Mouse (Mus musculus): Measurements from ENCODE around the gene Asic3. TPM values are rescaled to one million over a fixed set of nuclear protein-coding genes. Genes with fewer than 3 reads are reported as not detected.

The Asic3 gene
- polyA plus RNA-seq, 1 experiment from 2014 or later = 2.4 TPM

- Histone ChIP-seq H3K9me3 (replicated peaks) (no peaks in the 10 kb centered on the region), H3K27me3 (replicated peaks) (no peaks in the 10 kb centered on the region), H3K27ac (replicated peaks) (no peak overlapping the region), H3K4me3 (replicated peaks) (no peak overlapping the region), H3K4me1 (peaks cover 6% of the 10 kb centered on the region; the same call in 1 of the 2 replicates), H3K4me2 (no peak overlapping the region), H3K9ac (replicated peaks) (no peak overlapping the region), H3K36me3 (peaks cover 38% of the 10 kb centered on the region)
- ATAC-seq (ENCODE audit: low FRiP score) = no peak
- WGBS = 79% methylated on average over 6 of the region's 6 CpGs
Observed at GRCm38 (mm10) chr5:24404594-24405360, 8.4 kb upstream of the Asic3 start.

- no peak overlapping the region for H3K4me2 ChIP-seq
- H3K9ac ChIP-seq (replicated peaks) = no peak overlapping the region
- H3K9me3 ChIP-seq (replicated peaks) = no peaks in the 10 kb centered on the region
- H3K4me3 ChIP-seq (replicated peaks) = no peak overlapping the region
- no peaks in the 10 kb centered on the region for H3K27me3 ChIP-seq (replicated peaks)
- no peak for ATAC-seq (ENCODE audit: low FRiP score)
- H3K36me3 ChIP-seq = peaks cover 36% of the 10 kb centered on the region
- 74% methylated on average over 3 of the region's 3 CpGs for WGBS
- H3K4me1 ChIP-seq = peaks cover 6% of the 10 kb centered on the region; the same call in 1 of the 2 replicates
- no peak overlapping the region for H3K27ac ChIP-seq (replicated peaks)
Observed at GRCm38 (mm10) chr5:24405389-24405876, 7.8 kb upstream of the Asic3 start.

- no peak overlapping the region for H3K27ac ChIP-seq (replicated peaks)
- H3K4me2 ChIP-seq = no peak overlapping the region
- ATAC-seq (ENCODE audit: low FRiP score) = no peak
- H3K36me3 ChIP-seq = peaks cover 24% of the 10 kb centered on the region
- WGBS = 92% methylated on average over 13 of the region's 13 CpGs
- no peak overlapping the region for H3K4me3 ChIP-seq (replicated peaks)
- H3K4me1 ChIP-seq = no peaks in the 10 kb centered on the region
- H3K9ac ChIP-seq (replicated peaks) = no peak overlapping the region
- no peaks in the 10 kb centered on the region for H3K9me3 ChIP-seq (replicated peaks)
- H3K27me3 ChIP-seq (replicated peaks) = no peaks in the 10 kb centered on the region
Observed at GRCm38 (mm10) chr5:24408651-24409050, 4.5 kb upstream of the Asic3 start.

GRCm38 (mm10) chr5:24409466-24409865, 3.7 kb upstream of the Asic3 start:
- no peaks in the 10 kb centered on the region for H3K27me3 ChIP-seq (replicated peaks)
- H3K4me2 ChIP-seq = no peak overlapping the region
- 78% methylated on average over 2 of the region's 2 CpGs for WGBS
- H3K27ac ChIP-seq (replicated peaks) = no peak overlapping the region
- no peaks in the 10 kb centered on the region for H3K4me1 ChIP-seq
- H3K36me3 ChIP-seq = peaks cover 24% of the 10 kb centered on the region
- ATAC-seq (ENCODE audit: low FRiP score) = no peak
- H3K9ac ChIP-seq (replicated peaks) = no peak overlapping the region
- H3K9me3 ChIP-seq (replicated peaks) = no peaks in the 10 kb centered on the region
- H3K4me3 ChIP-seq (replicated peaks) = no peak overlapping the region

GRCm38 (mm10) chr5:24412063-24412462, 1.1 kb upstream of the Asic3 start:
- H3K4me3 ChIP-seq (replicated peaks) = no peak overlapping the region

DNA sequence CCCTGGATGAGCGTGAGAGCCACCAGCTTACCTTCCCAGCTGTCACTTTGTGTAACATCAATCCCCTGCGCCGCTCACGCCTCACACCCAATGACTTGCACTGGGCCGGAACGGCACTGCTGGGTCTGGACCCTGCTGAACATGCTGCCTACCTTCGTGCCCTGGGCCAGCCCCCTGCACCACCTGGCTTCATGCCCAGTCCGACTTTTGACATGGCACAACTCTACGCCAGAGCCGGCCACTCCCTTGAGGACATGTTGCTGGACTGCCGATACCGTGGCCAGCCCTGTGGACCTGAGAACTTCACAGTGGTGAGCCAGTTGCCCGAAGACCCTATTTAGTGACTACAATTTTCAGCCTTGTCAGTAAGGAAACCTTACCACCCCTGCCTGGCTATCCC, 746 bp downstream of the Asic3 start:
- Histone ChIP-seq H3K9ac (replicated peaks) (no peak overlapping the region), H3K4me3 (replicated peaks) (no peak overlapping the region), H3K36me3 (peaks cover 11% of the 10 kb centered on the region), H3K27me3 (replicated peaks) (no peaks in the 10 kb centered on the region), H3K9me3 (replicated peaks) (no peaks in the 10 kb centered on the region), H3K4me2 (no peak overlapping the region), H3K27ac (replicated peaks) (no peak overlapping the region), H3K4me1 (peaks cover 14% of the 10 kb centered on the region)
- 84% methylated on average over 13 of the region's 13 CpGs for WGBS
- ATAC-seq (ENCODE audit: low FRiP score) = no peak

More at GRCm38 (mm10) chr5:24412063-24412462, 1.1 kb upstream of the Asic3 start:
- Histone ChIP-seq H3K27ac (replicated peaks) (no peak overlapping the region), H3K4me1 (peaks cover 12% of the 10 kb centered on the region), H3K4me2 (no peak overlapping the region), H3K27me3 (replicated peaks) (no peaks in the 10 kb centered on the region), H3K36me3 (peaks cover 5% of the 10 kb centered on the region), H3K9ac (replicated peaks) (no peak overlapping the region), H3K9me3 (replicated peaks) (no peaks in the 10 kb centered on the region)
- 90% methylated on average over 2 of the region's 2 CpGs for WGBS
- ATAC-seq (ENCODE audit: low FRiP score) = no peak

DNA sequence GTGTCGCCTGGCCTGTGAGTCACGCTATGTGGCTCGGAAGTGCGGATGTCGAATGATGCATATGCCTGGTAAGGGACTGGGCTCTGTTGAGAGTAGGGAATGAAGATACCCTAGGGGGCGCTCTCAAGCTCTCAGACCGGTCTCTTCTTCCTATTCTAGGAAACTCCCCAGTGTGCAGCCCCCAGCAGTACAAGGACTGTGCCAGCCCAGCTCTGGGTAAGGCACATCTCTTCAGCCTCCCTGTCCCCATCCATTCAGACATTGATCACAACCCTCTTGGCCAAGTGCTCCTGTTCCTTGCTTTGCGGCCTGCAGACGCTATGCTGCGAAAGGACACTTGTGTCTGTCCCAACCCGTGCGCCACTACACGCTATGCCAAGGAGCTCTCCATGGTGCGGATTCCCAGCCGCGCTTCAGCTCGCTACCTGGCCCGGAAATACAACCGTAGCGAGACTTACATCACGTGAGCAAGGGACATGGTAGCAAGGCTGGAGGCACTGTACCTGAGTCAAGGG, 3.1 kb downstream of the Asic3 start:
- H3K4me1 ChIP-seq = peaks cover 18% of the 10 kb centered on the region
- H3K36me3 ChIP-seq = peaks cover 27% of the 10 kb centered on the region
- H3K9ac ChIP-seq (replicated peaks) = no peak overlapping the region
- 5% methylated on average over 21 of the region's 21 CpGs for WGBS
- H3K9me3 ChIP-seq (replicated peaks) = no peaks in the 10 kb centered on the region
- no peak overlapping the region for H3K27ac ChIP-seq (replicated peaks)
- H3K4me3 ChIP-seq (replicated peaks) = no peak overlapping the region
- H3K4me2 ChIP-seq = peak overlapping the region; percentile 34
- H3K27me3 ChIP-seq (replicated peaks) = no peaks in the 10 kb centered on the region
- peak; percentile 66 for ATAC-seq (ENCODE audit: low FRiP score)

GRCm38 (mm10) chr5:24417587-24417986, 4.4 kb downstream of the Asic3 start:
- Histone ChIP-seq H3K27me3 (replicated peaks) (no peaks in the 10 kb centered on the region), H3K36me3 (peaks cover 31% of the 10 kb centered on the region), H3K4me2 (no peak overlapping the region), H3K4me1 (peaks cover 28% of the 10 kb centered on the region), H3K9ac (replicated peaks) (no peak overlapping the region), H3K9me3 (replicated peaks) (no peaks in the 10 kb centered on the region), H3K27ac (replicated peaks) (no peak overlapping the region), H3K4me3 (replicated peaks) (no peak overlapping the region)
- WGBS = 92% methylated on average over 10 of the region's 10 CpGs
- ATAC-seq (ENCODE audit: low FRiP score) = no peak

- Histone ChIP-seq H3K27me3 (replicated peaks) (no peaks in the 10 kb centered on the region), H3K9ac (replicated peaks) (no peak overlapping the region), H3K4me3 (replicated peaks) (no peak overlapping the region), H3K4me2 (no peak overlapping the region), H3K27ac (replicated peaks) (no peak overlapping the region), H3K4me1 (peaks cover 48% of the 10 kb centered on the region), H3K9me3 (replicated peaks) (no peaks in the 10 kb centered on the region), H3K36me3 (peaks cover 31% of the 10 kb centered on the region)
- ATAC-seq (ENCODE audit: low FRiP score) = no peak
- 90% methylated on average over 9 of the region's 9 CpGs for WGBS
Observed at GRCm38 (mm10) chr5:24420381-24420780, 7.2 kb downstream of the Asic3 start.

DNA sequence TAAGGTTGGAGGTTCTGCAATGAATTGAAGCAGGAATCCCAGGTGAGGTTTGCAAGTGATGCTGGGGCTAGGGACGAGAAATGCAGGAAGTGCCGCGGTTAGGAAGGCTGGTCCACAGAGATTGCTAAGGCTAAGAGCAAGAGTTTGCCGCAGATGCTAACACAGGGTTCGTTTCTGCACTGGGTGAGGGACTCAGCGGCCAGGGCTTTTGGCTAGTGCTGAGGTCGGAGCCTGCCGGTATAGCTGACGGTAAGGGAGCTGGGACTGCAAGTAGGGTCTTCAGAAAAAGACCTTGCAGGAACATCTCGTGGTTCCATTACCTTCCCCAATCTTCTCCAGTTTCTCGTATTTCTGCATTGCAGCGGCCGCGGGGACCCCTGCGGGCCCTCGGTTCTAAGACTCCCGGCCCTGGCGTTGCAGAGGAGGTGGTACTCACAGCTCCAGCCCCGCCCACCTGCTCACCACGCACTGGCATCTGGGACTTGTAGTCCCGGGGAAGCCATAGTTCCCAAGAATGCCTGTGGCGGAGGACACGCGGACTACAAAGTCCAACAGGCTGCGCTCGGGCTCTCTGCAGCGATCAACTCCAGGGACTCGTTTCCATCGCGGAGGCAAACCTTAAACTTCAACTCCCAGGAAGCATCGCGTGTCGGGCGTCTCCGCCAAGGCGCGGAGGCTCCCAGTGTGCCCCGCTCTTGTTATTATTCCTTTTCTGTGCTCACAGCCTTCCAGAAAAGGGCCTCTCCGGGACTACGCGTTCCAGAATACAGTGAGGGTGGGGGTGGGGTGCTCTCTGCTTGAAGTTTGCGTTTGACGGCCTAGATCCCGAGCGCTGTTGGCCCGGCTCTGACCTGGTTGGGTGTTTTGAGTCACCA, 10.2 kb downstream of the Asic3 start, which contains the start of the genes Cdk5 and Slc4a2:
TSS of gene Cdk5 (minus strand) at position 402 of the 875 bp plus-strand sequence.
TSS of gene Slc4a2 (plus strand) at position 709 of the 875 bp plus-strand sequence.
- peak within 1 kb of the TSS; percentile 94 for H3K27ac ChIP-seq (replicated peaks)
- peak within 1 kb of the TSS; percentile 60 for H3K4me3 ChIP-seq (replicated peaks)
- H3K27me3 ChIP-seq (replicated peaks) = peaks cover 10% of the 10 kb centered on the region
- peaks cover 26% of the 10 kb centered on the region for H3K36me3 ChIP-seq
- H3K9ac ChIP-seq (replicated peaks) = peak within 1 kb of the TSS; percentile 81
- peak within 1 kb of the TSS; percentile 91 for H3K4me2 ChIP-seq
- H3K9me3 ChIP-seq (replicated peaks) = no peaks in the 10 kb centered on the region
- H3K4me1 ChIP-seq = peaks cover 65% of the 10 kb centered on the region
- WGBS = under 1% methylated on average over 46 of the region's 46 CpGs
- ATAC-seq (ENCODE audit: low FRiP score) = peak; percentile 93

- H3K4me2 ChIP-seq = peak overlapping the region; percentile 91
- H3K9me3 ChIP-seq (replicated peaks) = no peaks in the 10 kb centered on the region
- 14% methylated on average over 21 of the region's 21 CpGs for WGBS
- peaks cover 61% of the 10 kb centered on the region for H3K4me1 ChIP-seq
- peaks cover 10% of the 10 kb centered on the region for H3K27me3 ChIP-seq (replicated peaks)
- peaks cover 18% of the 10 kb centered on the region for H3K36me3 ChIP-seq
- H3K9ac ChIP-seq (replicated peaks) = peak overlapping the region; percentile 59
- peak; percentile 3; the same call in 1 of the 2 replicates for ATAC-seq (ENCODE audit: low FRiP score)
- H3K27ac ChIP-seq (replicated peaks) = peak overlapping the region; percentile 94
- H3K4me3 ChIP-seq (replicated peaks) = peak overlapping the region; percentile 60
Observed at GRCm38 (mm10) chr5:24424004-24424781, 11.0 kb downstream of the Asic3 start.
